Mouse (Mus musculus): ENCODE data around the gene Tsc2.

DNA sequence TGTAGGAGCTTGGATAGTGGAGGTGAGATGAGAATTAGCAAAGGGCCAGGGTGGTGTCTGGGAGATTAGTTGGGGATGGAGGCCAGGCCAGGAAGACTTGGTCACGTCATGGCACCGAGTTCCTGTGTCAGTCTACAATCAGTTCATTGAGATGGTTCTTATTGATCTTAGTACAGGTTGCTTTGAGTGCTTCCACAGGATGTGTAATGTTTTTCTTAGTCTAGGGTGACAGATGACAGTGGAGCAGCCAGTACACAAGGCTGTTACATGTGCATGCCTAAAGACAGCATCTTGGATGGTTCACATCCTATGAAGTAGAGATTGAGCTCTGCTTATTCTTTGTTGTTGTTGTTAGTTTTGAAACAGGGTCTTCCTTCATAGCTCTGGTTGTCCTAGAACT is 70.8 kb downstream of the Tsc2 start:
- TF ChIP-seq CTCF (conservative IDR thresholded peaks at IDR 0.05; ENCODE audit: insufficient read depth, insufficient read length, low read depth, low read length) (no peak), POLR2A (IDR thresholded peaks at IDR 0.05; ENCODE audit: low read depth, low read length) (no peak)

All from kidney, adult 2 months (tissue).